Mouse (Mus musculus): ENCODE results near the gene Zfp965. TPM values are rescaled to one million over a fixed set of nuclear protein-coding genes. Genes with fewer than 3 reads are reported as not detected.
"Not testable (repeated sequence)": the region's sequence is repeated elsewhere in the genome, so short reads cannot be mapped to it uniquely, and the experiment has no call there.

The Zfp965 gene
- total RNA-seq (2021) (1 to 10 TPM; 5.3 to 5.4 TPM), polyA plus RNA-seq (2012; rRNA removed) (1.2 and 3.0 TPM in 2 replicates)
- long read RNA-seq, partial matches to known transcripts: 0 of 3 reads
- long read RNA-seq, other reads (novel, unspliced or antisense): 2 of 3 reads

DNA sequence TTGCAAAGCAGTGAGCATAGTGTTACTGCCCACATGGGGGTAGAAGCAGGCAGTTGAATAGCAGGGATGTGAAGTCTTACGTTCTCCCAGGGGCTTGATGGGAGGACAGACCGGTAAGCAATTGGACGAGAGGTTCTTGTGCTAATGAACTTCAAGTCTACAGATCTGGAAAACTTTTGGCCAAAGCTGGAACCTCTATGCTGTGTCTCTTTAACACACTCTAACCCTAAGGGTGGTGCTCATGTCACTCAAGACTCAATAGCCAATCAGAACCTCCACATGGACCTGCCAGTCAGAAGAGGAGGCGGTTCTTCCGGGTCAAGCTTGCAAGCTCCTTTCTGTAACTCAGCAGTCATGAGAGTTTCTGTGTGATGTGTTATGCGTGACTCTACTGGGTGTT lies at the start of gene Zfp965:
Gene Zfp965 (plus strand): TSS at position 301 of the 400 bp plus-strand sequence.
- H3K4me1 ChIP-seq (ENCODE audit: control insufficient read depth, insufficient read depth, low read length); H3K27me3 ChIP-seq (ENCODE audit: control insufficient read depth, insufficient read depth, low read length); H3K27ac ChIP-seq; H3K4me3 ChIP-seq; H3K36me3 ChIP-seq (ENCODE audit: control insufficient read depth, insufficient read depth, low read length); H3K79me2 ChIP-seq (replicated peaks; ENCODE audit: control insufficient read depth, insufficient read depth, low read length); intact Hi-C loops (cut with DNase I); DNase-seq; H3K9ac ChIP-seq (ENCODE audit: low read depth, low read length): not testable (repeated sequence)
- WGBS: no CpG with 5 or more reads among the region's 6 CpGs

DNA sequence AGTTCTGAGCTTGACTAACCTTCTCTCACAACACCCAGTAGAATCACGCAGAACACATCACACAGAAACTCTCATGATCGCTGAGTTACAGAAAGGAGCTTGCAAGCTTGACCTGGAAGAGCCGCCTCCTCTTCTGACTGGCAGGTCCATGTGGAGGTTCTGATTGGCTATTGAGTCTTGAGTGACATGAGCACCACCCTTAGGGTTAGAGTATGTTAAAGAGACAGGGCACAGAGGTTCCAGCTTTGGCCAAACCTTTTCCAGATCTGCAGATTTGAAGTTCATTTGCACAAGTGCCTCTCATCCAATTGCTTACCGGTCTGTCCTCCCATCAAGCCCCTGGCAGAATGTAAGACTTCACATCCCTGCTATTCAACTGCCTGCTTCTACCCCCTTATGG lies 34.1 kb upstream of the Zfp965 start, which contains the start of gene Gm4724:
Gene Gm4724 (minus strand): TSS at position 101 of the 400 bp plus-strand sequence.
- H3K4me1 ChIP-seq (ENCODE audit: control insufficient read depth, insufficient read depth, low read length); H3K4me3 ChIP-seq; H3K36me3 ChIP-seq (ENCODE audit: control insufficient read depth, insufficient read depth, low read length); H3K9ac ChIP-seq (ENCODE audit: low read depth, low read length); DNase-seq; H3K79me2 ChIP-seq (replicated peaks; ENCODE audit: control insufficient read depth, insufficient read depth, low read length); H3K27ac ChIP-seq; intact Hi-C loops (cut with DNase I); H3K27me3 ChIP-seq (ENCODE audit: control insufficient read depth, insufficient read depth, low read length): not testable (repeated sequence)
- no CpG with 5 or more reads among the region's 4 CpGs for WGBS

Other genes with a start within 250 kb of the Zfp965 start
- 1 to 10 TPM; 5.9 to 8.2 TPM for gene Gm14440, start 194.9 kb upstream of the Zfp965 start, total RNA-seq (2021)
- not detected in 2 replicates for gene Gm14440, start 194.9 kb upstream of the Zfp965 start, polyA plus RNA-seq (2012; rRNA removed)
- 10 to 100 TPM; 44.7 to 50.8 TPM for gene Gm4631, start 131.8 kb upstream of the Zfp965 start, total RNA-seq (2021)
- 1.7 and 4.3 TPM in 2 replicates for gene Gm4631, start 131.8 kb upstream of the Zfp965 start, polyA plus RNA-seq (2012; rRNA removed)
- 10 to 100 TPM; 44.4 to 56.5 TPM for gene Zfp968, start 97.5 kb upstream of the Zfp965 start, total RNA-seq (2021)
- 0.84 and 1.9 TPM in 2 replicates for gene Zfp968, start 97.5 kb upstream of the Zfp965 start, polyA plus RNA-seq (2012; rRNA removed)
- gene Gm4724, start 34.2 kb upstream of the Zfp965 start, total RNA-seq (2021): 1 to 10 TPM in 1 of 2 experiments, under 1 TPM in 1; 0.98 to 3.6 TPM
- 3.6 and 6.3 TPM in 2 replicates for gene Gm4724, start 34.2 kb upstream of the Zfp965 start, polyA plus RNA-seq (2012; rRNA removed)
- gene Gm11007, start 174.0 kb downstream of the Zfp965 start, total RNA-seq (2021): not detected
- gene Gm11007, start 174.0 kb downstream of the Zfp965 start, polyA plus RNA-seq (2012; rRNA removed): not detected in 2 replicates
- gene Zfp969, start 233.7 kb downstream of the Zfp965 start, total RNA-seq (2021): 1 to 10 TPM in 1 of 2 experiments, not detected in 1; 4.3 TPM
- gene Zfp969, start 233.7 kb downstream of the Zfp965 start, polyA plus RNA-seq (2012; rRNA removed): not detected in 2 replicates

Data from heart, adult 2 months (tissue).